Mouse (Mus musculus): ENCODE results near the gene Paf1.
"Not testable (repeated sequence)": the region's sequence is repeated elsewhere in the genome, so short reads cannot be mapped to it uniquely, and the experiment has no call there.

Paf1 gene

GRCm38 (mm10) chr7:28383606-28384005, 9.1 kb upstream of the Paf1 start:
- DNase-seq (ENCODE audit: low spot score in 2 of 2), result no peak

- DNase-seq (ENCODE audit: low spot score in 2 of 2), result no peak
Measured at GRCm38 (mm10) chr7:28384162-28384561, 8.6 kb upstream of the Paf1 start.

GRCm38 (mm10) chr7:28385196-28385595, 7.6 kb upstream of the Paf1 start:
- no peak for DNase-seq (ENCODE audit: low spot score in 2 of 2)

GRCm38 (mm10) chr7:28386007-28386406, 6.7 kb upstream of the Paf1 start:
- no peak for DNase-seq (ENCODE audit: low spot score in 2 of 2)

DNA sequence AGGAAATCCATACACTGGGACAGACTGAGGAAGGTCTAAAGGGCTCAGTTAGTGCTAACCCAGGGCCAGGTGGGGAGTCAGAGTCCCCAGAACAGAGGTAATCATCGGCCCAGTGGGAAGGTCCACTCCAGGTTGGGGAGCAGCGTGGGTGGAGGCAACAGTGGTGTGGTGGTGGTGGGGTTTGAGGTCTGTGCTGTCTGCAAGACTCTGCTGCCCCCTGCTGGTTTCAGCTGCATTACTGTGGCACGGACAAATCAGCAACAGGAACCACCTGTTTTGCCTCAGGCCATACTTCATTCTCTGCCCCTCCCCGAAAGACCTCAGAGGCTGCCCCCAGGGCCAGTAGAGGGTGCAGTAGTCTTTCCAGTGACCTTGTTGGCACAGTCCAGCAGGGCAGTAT, 6.3 kb upstream of the Paf1 start:
- DNase-seq (ENCODE audit: low spot score in 2 of 2), result peak in 1 of 2 experiments; percentile 79

GRCm38 (mm10) chr7:28386877-28387276, 5.9 kb upstream of the Paf1 start:
- not testable (repeated sequence) for DNase-seq (ENCODE audit: low spot score in 2 of 2)

DNA sequence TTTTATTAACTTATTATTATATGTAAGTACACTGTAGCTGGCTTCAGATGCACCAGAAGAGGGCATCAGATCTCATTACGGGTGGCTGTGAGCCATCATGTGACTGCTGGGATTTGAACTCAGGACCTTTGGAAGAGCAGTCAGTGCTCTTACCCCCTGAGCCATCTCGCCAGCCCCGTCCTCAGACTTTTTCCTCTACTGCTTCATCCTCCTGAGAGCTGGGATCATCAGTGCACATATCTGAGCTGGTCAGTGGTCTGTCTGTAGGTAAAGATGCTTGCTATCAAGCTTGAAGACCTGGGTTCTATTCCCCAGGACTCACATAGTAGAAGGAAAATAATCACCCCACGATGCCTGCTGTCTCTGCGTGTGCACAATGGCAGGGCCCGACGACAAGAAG, 5.4 kb upstream of the Paf1 start:
- not testable (repeated sequence) for DNase-seq (ENCODE audit: low spot score in 2 of 2)

DNA sequence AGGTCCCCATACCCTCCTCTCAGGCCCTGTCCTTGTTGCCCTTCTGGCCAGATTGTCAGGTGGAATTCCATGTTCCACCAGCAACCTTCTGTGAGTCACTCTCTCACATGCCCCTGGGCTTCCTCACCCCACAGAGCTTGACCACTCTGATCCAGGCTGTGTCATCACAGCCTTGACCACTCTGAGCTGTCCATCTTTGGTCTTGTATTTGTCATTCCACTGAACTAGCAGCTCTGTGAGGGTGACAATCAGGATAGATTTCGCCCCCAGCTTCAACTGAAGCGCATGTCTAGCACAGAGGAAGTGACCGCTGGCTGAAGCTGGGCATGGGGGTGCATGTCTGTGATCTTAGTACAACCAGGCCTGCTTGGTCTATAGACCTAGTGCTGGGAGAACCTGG, 2.4 kb upstream of the Paf1 start:
- no peak for DNase-seq (ENCODE audit: low spot score in 2 of 2)

DNA sequence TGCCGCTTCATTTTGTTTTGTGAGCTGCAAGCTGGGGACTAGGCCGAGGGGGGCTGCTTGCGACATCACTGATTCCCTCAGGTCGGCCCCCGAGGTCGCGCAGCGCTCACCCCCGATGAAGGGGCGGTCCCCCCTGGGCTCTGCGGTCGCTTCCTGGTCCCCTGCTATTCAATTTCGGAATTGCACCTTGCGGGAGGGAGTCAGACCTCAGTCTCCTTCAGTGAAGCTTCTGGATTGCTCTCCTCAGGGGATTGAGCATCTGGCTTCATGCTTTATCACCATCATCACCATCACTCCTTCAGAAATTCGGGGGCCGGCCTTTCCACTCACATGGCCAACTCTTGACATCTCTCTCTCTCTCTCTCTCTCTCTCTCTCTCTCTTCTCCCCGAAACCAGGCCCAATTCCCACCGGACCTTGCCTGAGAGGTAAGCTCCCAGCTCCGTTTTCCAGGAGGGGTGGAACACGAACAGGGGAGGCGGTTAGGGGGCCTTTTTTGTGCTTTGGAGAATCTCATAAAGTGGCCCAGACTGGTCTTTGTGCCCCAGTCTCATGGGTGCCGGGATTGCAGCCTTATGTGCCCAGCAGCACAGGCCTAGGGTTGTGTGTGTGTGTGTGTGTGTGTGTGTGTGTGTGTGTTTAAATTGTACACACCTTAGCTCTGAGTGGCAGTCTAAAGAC, 661 bp downstream of the Paf1 start:
- no peak for DNase-seq (ENCODE audit: low spot score in 2 of 2)

- DNase-seq (ENCODE audit: low spot score in 2 of 2), result no peak
Measured at GRCm38 (mm10) chr7:28395425-28395824, 2.7 kb downstream of the Paf1 start.

DNA sequence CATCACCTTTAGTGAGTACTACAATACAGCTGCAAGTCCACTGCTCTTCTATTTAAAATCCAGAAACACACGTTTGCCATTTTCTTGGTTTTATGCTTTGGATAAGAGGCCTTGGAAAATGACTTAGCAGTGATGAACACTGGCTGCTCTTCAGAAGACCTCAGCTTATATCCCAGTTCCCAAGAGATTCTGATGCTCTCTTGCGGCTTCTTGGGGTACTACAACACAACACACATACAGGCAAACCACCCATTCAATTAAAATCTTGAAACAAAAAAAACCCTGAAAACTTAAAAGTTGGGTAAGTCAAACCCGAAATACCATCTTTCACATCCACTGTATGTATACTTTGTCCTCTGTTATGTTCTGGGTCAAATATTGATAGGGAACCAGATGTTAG, 5.2 kb downstream of the Paf1 start:
- DNase-seq (ENCODE audit: low spot score in 2 of 2), result no peak

DNA sequence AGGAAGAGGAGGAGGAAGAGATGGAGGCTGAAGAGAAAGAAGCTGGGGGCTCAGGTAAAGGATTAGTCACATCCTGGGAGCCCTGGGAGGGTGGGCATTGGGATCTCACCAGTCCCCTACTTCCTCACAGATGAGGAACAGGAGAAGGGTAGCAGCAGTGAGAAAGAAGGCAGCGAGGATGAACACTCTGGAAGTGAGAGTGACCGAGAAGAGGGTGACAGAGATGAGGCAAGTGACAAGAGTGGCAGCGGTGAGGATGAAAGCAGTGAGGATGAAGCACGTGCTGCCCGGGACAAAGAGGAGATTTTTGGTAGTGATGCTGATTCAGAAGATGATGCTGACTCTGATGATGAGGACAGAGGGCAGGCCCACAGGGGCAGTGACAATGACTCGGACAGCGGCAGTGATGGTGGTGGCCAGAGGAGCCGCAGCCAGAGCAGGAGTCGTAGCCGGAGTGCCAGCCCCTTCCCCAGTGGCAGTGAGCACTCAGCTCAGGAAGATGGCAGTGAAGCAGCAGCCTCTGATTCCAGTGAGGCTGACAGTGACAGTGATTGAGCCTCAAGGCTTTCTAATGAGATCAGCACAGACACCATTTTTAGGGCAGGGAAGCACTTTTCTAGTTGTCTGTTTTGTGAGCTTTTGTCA, 6.1 kb downstream of the Paf1 start:
- DNase-seq (ENCODE audit: low spot score in 2 of 2), result no peak

GRCm38 (mm10) chr7:28401030-28401429, 8.3 kb downstream of the Paf1 start:
- DNase-seq (ENCODE audit: low spot score in 2 of 2), result no peak

DNA sequence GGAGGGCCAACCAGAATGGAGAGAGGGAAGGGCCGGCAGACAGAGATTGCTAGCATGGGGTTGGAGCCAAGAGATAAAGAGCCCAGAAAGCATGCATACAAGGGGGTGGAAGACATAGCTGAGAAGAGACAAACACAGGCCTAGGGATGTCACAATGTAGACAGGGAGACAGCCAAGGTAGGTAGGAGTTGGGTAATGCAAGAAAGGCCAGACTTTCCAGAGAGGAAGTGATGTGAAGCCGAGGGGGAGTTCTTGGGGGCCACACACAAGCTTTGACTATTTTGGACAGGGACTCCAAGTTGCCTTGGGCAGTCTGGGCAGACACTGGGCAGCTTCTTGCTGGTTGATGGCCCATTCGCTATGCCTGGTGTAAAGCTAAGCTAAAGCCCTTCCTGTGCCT, 9.2 kb downstream of the Paf1 start:
- DNase-seq (ENCODE audit: low spot score in 2 of 2), result no peak

- DNase-seq (ENCODE audit: low spot score in 2 of 2), result no peak
Measured at GRCm38 (mm10) chr7:28410841-28411475, 18.2 kb downstream of the Paf1 start.

DNA sequence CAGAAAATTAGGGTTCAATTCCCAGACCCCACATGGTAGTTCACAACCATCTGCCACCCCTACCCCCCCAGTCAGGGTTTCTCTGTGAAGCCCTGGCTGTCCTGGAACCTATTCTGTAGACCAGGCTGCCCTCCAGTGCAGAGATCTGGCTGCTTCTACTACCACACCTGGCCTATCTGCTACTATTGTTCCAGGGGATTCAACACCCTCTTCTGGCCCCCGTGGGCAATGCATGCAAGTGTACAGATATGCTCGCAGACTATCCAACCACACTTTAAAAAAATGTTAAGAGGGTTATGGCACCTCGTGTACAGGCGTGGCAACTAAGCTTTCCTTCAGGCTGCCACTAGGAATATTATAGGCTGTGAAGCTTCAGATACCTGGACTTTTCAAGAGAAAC, 20.1 kb downstream of the Paf1 start:
- DNase-seq (ENCODE audit: low spot score in 2 of 2), result no peak

DNA sequence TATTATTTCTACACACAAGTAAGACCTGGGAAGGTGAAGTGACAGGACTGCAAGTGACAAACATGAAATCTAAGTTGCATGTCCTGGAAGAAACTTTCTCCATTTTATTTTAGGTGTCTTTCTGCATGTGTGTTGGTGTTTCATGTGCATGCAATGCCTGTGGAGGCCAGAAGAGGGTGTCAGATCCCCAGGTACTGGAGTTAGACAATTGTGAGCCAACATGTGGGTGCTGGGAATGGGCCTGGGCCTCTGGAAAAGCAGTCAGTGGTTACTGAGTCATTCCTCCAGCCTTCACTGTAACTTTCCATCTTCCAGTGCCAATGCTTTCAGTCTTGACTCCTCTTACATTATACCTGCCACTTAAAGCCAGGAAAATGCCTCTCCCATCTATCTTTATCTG, 24.6 kb downstream of the Paf1 start:
- no peak for DNase-seq (ENCODE audit: low spot score in 2 of 2)

GRCm38 (mm10) chr7:28418096-28418670, 25.4 kb downstream of the Paf1 start:
- DNase-seq (ENCODE audit: low spot score in 2 of 2), result no peak

DNA sequence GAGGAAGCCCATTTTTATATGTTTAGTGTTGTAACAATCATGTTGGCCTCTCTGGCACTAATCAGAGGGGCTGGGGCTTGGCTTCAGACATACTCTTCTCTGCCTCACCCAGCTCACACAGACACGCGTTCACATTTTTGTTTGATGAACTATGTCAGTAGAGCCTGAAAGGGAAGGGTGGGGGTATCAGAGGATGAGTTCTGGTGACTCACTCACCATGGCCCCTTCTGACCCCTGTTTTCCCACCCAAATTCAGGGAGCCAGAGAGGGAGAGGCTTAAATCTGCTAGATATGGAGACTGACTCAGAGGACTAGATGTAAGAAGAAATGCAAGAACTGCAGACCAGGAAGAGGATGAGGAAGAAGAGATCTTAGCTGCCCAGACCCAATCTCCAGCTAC, 26.7 kb downstream of the Paf1 start:
- DNase-seq (ENCODE audit: low spot score in 2 of 2), result no peak

- DNase-seq (ENCODE audit: low spot score in 2 of 2), result no peak
Measured at GRCm38 (mm10) chr7:28423018-28423417, 30.3 kb downstream of the Paf1 start.

- no peak for DNase-seq (ENCODE audit: low spot score in 2 of 2)
Measured at GRCm38 (mm10) chr7:28427738-28428137, 35.0 kb downstream of the Paf1 start.

DNA sequence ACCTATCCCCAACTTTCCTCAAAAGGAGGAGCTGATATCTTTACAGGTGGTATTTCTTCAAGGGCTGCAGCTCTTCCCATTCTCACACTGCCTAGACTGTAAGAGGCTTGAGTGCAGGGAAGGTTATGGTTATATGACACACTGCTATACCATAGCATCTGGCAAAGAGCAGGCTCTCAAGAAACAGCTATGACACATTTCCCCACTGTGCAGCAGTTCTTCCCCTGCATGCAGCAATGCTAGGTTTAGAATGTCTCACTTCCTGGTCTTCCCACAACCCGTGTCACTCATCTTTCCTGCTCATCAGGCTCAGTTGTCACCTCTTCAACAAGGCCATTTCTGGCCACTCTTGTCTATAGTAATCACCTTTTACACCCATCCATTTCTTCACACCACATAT, 37.8 kb downstream of the Paf1 start:
- no peak for DNase-seq (ENCODE audit: low spot score in 2 of 2)

GRCm38 (mm10) chr7:28432252-28432651, 39.5 kb downstream of the Paf1 start:
- no peak for DNase-seq (ENCODE audit: low spot score in 2 of 2)

All from cerebellum, postnatal 4 days (tissue).